Mouse (Mus musculus) embryo, embryonic 11 days (tissue): ENCODE results near the gene Mylpf.
"Not testable (repeated sequence)": the region's sequence is repeated elsewhere in the genome, so short reads cannot be mapped to it uniquely, and the experiment has no call there.

Source experiments
- DNase-seq: peaks from one replicate; pipeline ENCODE4 v3.0.0-alpha.2; 2015

Mylpf gene

DNA sequence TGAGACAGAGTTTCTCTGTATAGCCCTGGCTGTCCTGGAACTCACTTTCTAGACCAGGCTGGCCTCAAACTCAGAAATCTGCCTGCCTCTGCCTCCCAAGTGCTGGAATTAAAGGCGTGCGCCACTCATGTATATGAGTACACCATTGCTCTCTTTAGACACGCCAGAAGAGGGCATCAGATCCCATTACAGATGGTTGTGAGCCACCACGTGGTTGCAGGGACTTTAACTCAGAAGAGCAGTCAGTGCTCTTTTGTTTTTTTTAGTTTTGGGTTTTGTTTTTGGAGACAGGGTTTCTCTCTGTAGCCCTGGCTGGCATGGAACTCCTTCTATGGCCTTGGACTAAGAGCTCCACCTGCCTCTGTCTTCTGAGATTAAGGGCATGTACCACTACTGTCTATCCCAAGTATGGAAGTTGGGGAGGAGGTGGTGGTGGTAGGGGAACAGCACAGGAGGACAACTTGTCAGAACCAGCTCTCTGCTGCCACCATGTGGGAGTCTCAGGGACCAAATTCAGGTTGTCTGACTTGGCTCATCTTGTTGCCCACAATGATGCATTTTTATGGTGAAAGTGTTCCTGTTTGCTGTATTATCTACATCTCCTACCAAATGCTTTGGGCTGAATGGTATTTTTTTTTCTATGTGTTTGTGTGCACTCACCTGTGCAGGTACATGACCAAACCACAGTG is 20.1 kb downstream of the Mylpf start:
- DNase-seq: peak; percentile 74

DNA sequence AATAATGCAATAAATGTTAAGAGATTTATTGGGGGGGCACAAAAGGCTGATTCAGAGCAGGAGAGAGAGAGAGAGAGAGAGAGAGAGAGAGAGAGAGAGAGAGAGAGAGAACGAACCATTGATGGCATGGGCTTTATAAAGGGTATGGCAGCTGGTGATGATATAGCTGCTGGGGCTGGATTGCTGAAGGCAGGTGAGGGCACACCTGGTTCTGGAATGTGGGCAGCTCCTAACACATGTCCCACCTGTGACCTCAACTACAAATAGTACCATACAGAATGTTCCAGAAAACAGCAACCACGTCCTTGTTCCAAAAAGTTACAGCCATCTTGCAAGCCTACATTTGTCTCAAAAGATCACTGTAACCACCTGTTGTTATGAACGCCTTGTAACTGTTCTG is 22.7 kb downstream of the Mylpf start:
- DNase-seq: no peak

DNA sequence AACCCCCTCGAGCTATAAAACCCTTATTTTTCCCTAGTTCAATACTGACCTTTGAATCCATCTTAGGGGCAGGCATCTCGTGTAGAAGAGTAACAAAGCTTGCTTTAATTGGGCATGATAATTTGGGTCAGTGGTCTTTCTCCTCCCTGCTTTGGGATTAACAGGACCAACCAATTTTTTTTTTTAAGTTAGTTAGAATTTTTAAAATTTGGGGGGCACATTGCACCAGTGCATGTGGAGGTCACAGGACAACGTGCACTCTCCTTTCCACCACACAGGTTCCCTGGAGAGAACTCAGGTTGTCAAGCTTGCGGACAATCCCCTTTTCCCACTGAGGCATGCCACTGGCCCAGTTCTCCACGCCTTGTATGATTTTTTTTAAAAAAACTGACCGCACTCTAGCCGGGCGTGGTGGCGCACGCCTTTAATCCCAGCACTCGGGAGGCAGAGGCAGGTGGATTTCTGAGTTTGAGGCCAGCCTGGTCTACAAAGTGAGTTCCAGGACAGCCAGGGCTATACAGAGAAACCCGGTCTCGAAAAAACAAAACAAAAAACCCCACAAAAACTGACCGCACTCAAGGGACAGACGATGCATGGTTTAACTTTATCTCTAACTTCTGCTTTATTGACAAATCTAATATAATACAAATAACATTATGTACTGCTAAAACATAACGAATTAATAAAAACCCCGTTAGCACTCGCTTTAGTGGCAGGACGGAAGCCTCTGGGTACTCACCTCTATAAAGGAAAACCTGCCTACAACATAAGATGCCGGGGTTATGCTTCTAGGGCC is 23.3 kb downstream of the Mylpf start:
- peak; percentile 20 for DNase-seq

DNA sequence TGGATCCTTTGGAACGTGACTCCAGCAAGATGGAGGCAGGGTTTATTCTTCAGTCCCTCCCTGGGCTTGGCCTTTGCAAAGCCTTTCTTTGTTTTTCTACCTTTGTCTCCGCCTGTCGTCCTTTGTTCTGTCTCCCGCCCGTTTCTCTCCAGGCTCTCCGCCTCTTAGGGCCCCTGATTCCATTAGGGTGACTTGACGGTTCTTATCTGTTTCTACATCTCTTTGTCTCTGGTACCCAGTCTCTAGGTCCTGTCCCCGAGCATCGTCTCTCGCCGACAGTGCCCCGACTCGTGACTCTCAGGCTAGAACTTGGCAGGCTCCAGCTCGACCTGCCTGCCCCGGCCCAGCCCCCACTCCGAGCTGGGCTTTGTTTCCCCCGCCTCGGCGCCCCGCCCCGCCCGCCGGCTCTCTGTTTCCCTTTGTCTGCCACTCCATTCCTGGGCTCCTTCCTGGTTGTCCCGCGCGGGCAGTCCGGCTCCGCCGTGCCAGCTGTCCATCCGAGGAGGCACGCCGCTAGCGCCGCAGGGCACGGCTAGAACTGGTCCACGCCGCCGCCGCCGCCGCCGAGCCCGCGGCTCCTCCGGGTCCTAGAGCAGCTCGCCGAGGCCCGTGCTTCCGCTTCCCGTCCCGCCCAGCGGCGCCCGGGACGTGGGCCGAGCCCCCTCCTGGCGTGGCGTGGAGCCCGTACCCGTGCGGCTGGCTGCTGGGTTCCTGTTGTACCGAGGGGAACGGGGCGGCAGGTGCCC is 24.1 kb downstream of the Mylpf start, which contains the start of the genes Zfp553 and Sept1:
Zfp553 (plus strand) TSS at position 440 of the 746 bp plus-strand sequence.
Sept1 (minus strand) TSS at position 509 of the 746 bp plus-strand sequence.
- DNase-seq: peak; percentile 94

DNA sequence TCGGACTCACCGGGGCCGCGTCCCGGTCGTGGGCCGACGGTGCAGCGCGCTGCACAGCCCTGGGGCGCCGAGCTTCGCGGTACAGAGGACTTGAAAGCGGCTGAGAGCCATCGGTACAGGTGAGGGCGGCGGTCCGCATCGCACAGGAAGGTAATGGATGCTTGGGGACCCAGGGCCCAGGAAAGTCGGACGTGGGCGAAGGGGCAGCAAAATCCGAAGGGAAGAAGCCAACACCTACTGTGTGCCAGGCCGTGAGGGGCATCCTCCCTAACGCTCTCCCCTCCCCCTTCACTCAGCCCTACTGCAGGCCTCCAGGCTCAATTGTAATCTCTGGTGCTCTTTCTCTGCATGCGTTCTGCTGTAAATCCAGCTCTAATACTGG is 24.7 kb downstream of the Mylpf start:
- peak; percentile 66 for DNase-seq

DNA sequence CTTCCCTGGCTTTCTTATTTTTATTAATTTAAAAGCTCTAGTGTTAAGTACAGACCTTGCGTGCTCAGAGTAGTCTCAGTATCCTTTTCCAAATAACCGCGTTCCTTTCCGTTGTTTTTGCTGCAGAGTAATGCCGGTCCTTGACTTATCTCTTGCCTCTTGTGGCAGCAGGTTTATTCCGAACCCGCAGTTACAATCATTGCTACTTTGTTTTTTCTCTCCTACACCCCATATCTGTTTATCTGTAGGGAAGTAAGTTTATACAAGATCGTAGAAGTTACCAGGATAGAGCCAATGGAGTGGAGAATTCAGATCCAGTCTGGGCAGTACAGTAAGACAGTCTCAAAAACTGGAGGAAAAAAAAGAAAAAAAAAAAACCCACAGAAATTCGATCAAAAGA is 25.1 kb downstream of the Mylpf start:
- DNase-seq: no peak

DNA sequence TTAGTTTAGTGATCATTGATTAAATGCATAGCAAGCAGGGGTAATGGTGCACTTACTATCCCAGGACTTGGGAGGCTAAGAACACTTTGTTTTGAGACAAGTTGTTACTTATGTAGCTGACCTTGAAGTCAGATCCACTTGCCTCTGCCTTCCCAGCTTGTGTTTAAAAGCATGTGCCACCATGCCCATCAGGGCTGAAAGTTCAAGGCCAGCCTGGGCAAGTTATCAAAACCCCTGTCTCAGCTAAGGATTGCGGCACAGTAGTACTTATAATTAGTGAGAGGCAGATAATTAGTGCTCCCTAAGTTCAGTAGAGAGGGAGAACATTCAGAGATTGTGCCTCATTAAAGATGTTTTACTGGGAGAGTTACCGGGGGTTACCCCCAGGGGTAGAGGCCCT is 26.1 kb downstream of the Mylpf start:
- no peak for DNase-seq

DNA sequence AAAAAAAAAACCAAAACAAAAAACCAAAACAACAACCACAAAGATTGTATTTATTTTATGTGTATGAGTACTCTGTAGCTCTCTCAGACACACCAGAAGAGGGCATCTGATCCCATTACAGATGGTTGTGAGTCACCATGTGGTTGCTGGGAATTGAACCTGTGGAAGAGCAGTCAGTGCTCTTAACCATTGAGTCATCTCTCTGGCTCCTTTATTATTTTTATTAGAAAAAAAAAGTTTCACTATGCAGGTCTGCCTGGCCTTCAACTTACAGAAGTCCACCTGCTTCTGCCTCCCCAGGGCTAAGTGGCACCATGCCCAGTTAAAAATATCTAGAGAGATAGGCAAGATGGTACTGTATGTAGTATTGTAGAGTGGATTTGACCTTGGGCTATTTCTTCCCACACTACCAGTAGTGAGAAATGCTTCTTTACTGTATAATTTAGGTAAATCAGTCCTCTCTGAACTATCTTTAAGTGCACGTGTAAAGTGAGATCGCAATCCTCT is 34.7 kb downstream of the Mylpf start:
- DNase-seq: no peak

DNA sequence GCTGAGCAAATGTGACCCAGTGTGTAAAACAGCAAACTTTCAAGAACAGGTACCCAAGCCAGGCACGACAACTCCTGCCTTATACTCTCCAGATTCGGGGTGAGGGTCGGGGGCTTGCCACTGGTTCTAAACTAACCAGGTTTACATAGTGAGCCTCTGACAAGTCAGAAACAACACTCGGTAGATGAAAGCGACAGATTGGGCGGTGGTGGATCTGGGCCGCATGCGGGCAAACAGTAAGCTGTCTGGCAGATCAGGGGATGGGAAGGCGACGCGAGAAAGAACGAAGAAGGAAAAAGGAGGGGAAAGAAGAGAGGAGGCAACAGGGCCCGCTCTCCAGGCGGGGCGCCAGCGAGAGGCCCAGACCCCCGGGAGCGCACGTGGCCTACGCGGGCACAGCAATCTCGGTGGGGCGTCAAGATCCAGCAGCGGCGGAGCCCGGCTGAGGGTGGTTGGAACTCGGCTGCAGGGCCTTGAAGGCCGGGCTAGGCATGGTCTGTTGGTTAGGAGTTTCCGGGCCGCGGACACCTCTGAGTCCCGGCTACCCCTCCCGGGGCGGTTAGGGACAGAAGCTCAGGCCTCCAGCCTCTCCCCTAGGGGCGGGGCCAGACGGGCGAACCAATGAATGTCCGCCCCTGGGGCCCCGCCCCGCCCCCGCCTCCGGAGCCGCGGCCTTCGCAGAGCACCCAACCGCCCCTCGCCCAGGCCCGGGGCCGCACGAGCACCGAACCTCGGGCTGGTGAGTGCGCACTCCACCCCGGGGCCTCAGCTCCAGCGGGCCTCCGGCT is 35.4 kb downstream of the Mylpf start, which contains the start of gene Zfp771:
Zfp771 (plus strand) TSS at position 405 of the 788 bp plus-strand sequence.
- peak; percentile 98 for DNase-seq

DNA sequence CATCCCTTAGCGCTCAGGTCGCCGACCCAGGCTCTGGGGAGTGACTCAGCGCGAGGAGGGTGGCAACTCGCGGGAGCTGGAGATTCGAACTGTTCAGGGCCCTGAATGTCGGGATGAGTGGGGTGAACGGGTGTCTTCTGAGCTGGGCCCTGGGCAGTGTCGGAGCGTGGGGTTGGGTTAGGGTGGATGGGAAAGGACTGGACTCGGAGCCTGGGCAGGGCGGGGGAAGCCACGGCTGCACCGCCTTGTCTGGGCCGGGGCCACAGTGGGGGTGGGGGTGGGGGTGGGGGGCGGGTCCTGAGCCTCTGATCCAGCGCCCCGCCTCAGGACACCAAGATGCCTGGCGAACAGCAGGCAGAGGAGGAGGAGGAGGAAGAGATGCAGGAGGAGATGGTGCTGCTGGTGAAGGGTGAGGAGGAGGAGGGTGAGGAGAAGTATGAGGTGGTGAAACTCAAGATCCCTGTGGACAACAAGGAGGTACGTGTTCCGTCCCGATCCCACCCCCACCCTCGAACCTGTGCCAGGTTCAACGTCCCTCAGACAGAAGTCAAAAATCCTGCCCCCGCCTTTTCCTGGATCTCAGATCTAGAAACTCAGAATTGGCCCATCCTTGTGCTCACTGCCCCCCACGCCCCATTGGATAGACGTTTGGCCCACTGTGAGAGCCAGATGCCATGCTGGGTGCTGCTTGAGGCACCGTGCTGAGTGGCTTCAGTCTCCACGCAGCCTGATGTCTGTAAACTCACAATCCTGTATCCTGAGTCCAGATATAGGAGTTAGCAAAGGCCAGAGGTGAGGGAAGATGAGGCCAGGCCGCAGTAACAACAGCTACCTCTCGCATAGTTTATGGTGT is 36.2 kb downstream of the Mylpf start:
- peak; percentile 17 for DNase-seq

DNA sequence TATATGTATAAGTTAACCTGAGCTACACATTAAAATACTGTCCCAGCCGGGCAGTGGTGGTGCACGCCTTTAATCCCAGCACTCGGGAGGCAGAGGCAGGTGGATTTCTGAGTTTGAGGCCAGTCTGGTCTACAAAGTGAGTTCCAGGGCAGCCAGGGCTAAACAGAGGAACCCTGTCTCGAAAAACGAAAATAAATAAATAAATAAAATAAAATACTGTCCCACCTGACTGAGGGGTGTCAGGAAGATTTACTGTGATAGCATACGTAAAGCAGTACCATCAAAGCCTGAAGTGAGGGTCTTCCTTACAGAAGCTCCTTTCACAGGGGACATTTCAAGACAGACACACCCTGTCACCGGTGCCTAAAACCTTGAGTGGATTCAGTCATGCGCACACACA is 41.8 kb downstream of the Mylpf start:
- not testable (repeated sequence) for DNase-seq

DNA sequence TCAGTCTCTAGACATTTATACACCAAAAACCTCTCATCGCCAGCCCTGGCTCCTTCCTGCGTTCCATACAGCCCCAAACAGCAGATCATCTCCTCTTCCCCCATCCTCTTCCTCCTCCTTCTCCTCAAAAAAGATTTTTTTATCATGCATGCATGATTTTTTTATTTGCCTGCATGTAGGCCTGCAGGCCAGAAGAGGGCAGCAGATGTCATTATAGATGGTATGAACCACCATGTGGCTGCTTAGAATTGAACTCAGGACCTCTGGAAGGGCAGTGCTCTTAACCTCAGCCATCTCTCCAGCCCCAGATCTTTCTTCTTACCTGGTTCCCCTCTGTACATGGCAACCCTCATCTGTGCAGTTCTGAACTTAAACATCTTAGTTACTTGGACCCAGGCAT is 43.7 kb downstream of the Mylpf start:
- peak; percentile 49 for DNase-seq

DNA sequence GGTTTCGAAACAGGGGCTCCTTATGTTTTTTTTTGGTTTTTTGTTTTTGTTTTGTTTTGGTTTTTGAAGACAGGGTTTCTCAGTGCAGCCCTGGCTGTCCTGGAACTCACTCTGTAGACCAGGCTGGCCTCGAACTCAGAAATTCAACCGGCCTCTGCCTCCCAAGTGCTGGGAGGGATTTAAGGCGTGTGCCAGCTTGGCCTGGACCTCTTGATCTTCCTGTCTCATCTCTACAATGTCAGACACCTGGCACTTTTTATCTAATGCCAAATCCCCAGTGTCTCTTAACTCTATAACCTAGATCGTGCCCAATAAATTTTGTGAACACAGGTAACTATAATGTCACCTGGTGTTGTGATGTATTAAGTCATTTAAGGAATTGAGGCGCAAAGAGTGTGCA is 44.7 kb downstream of the Mylpf start:
- DNase-seq: no peak

DNA sequence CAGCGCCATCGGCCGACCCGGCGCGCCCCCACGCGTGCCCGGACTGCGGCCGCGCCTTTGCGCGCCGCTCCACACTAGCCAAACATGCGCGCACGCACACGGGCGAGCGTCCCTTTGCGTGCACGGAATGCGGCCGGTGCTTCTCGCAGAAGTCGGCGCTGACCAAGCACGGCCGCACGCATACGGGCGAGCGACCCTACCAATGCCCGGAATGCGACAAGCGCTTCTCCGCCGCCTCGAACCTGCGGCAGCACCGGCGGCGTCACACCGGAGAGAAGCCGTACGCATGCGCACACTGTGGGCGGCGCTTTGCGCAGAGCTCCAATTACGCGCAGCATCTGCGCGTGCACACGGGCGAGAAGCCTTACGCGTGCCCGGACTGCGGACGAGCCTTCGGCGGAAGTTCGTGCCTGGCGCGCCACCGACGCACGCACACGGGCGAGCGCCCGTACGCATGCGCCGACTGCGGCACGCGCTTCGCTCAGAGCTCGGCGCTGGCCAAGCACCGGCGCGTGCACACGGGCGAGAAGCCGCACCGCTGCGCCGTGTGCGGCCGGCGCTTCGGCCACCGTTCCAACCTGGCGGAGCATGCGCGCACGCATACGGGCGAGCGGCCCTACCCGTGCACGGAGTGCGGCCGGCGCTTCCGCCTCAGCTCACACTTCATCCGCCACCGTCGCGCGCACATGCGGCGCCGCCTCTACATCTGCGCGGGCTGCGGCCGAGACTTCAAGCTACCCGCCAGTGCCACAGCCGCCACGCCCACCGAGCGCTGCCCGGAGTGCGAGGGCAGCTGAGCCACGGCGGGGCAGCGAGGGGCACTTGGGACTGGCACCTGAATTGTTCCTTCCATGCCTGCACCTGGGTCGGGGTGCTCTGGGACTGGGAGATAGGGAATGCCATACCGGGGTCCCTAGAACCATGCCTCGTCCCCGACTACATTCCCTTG is 45.4 kb downstream of the Mylpf start:
- peak; percentile 99 for DNase-seq

DNA sequence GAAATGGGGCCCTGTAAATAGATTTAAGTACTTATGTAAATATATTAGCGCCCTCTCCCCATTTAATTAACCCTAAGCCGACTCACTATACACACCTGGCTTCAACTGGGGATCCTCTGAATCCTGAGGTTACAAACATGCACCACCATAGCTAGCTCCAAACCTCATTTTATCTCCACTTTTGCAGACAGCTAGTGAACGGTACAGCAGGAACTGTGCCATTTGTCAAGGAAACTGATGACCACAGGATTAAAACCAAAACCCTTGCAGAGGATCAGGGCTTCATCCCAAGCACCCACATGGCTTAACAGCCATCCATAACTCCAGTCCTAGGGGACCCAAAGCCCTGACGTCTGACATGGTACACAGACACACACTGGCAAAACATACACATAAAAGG is 46.3 kb downstream of the Mylpf start:
- no peak for DNase-seq

DNA sequence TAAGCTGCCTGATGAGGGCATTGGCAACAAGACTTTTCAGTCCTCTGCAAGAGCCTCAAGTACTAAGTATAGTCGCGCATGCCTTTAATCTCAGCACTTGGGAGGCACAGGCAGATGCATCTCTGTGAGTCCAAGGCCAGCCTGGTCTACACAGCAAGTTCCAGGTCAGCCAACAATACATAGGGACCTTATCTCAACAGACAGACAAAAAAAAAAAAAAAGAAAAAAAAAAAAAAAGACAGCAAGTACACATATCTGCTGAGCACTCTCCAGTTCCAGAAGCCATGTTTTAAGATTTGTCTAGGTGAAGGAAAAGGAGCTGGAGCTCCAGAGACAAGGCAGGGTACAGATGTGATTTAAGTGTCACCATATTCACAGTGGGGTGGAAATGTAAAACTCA is 47.3 kb downstream of the Mylpf start:
- DNase-seq: no peak

DNA sequence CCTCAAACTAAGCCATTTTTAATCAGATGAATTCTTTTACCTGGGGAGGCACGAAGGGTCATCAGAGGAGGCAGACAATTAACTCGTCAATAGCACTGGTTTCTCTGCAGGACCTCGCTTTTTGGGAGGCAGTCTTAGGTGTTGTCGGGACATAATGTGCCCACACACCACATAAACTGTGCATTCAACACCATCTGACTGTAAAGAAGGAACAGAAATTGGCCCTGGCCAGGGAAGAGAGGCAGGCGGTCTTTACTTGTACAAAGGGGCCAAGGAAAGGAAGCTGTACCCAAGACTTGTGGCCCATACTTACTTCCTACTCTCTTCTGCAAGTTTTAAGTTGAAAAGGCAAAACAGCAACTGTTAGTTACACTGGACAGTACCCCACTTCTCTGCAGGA is 47.8 kb downstream of the Mylpf start:
- DNase-seq: no peak

DNA sequence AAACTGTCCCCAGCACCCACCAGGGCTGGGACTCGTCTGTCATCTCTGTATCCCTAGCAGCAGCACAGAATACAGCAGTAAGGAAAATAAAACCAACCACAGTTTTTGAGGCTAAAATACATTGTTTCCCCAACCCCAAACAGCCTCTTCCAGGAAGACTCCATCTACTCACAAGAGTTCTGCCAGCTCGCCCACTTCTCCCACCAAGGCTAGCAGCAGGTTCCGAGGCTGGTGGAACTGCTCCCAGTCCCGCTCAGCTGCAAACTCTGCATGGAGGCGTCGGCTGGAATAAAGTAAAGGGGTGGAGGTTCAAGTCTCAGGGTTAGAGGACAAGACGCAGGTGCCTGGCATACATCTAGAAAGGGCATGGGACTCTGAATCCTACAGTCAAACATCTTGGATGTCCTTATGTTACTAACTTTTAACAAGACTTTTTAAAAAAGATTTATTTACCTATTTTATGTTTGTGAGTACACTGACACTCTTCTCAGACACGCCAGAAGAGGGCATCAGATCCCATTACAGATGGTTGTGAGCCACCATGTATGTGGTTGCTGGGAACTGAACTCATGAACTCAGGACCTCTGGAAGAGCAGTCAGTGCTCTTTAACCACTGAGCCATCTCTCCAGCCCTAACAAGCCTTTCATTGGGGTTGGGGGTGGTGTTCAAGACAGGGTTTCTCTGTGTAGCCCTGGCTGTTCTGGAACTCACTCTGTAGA is 50.7 kb downstream of the Mylpf start:
- no peak for DNase-seq

DNA sequence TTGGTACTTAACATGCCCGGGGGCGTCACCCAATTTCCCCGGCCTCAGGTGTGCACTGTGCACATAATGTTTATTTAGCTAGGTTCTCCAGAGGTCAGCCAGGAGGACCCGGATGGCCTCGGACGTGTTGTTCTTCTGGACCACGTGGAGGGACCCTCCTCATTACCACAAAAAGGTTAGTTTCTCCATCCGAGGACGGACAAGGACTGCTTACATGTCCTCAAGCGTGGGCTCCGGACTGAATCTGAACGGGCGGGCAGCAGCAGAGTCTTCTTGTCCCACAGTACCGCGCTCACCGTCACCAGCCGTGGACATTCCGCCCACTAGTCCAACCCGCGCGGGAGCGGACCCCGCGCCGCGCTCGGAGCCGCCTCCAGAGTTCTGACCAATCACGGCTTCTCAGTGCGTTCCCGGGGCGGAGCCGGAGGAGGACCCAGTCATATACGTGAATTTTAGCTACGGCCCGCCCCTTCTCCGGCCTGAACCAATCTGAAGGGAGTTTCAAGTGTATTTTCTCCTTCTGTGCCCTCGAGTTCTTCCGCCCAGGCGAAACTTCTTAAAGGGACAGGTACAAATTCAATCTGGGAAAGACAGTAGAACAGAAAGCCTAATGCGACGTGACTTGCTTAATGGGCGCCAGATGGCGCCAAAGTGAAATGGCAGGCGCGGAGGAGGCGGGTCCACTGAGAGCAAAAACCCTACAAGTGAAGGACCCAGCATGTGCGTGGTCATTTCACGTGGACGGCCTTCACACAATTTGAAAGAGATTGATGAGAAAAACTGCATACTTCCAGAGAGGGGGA is 51.8 kb downstream of the Mylpf start, which contains the start of gene Dctpp1:
Dctpp1 (minus strand) TSS at position 401 of the 803 bp plus-strand sequence.
- DNase-seq: peak; percentile 98
